Comparison of ENCODE assay signal across 9 mouse cellular contexts in genomic region chr8:105694051-105694799, GRCm38 (mm10). TPM values are rescaled to one million over a fixed set of nuclear protein-coding genes. Genes with fewer than 3 reads are reported as not detected.
DNase-seq lines count a peak whose midpoint lies in the region; ATAC-seq and TF ChIP-seq lines count a peak whose summit lies in the region.
"Had no signal": no experiment of that assay in that cellular context is flagged by ENCODE, and none has a peak within 500 bp of the region (broad histone marks: within the 10 kb centered on the region; RNA-seq: fewer than 3 reads in every experiment).

No protein-coding gene starts in this region.

- 7% methylated on average over 40 of the region's 40 CpGs for WGBS in heart, embryonic 10.5 days
- WGBS in embryonic facial prominence, embryonic 11.5 days = 9% methylated on average over 37 of the region's 40 CpGs
- WGBS in intestine, embryonic 15.5 days = 12% methylated on average over 28 of the region's 40 CpGs
- 7% methylated on average over 38 of the region's 40 CpGs for WGBS in midbrain, embryonic 13.5 days

- H3K4me1 ChIP-seq in heart, embryonic 10.5 days = peaks cover 14% of the 10 kb centered on the region
- H3K4me1 ChIP-seq in ES-E14 (ENCODE audit: control insufficient read depth in 2 of 2, insufficient read depth in 2 of 2, low read length in 2 of 2, poor library complexity in 1 of 2) = peaks cover 0 to 2% of the 10 kb centered on the region in 2 experiments; a peak in 1 of 4 replicates
- H3K4me1 ChIP-seq in embryonic facial prominence, embryonic 11.5 days (ENCODE audit: control insufficient read depth, insufficient read depth, low read length) = peaks cover 8% of the 10 kb centered on the region
- H3K4me1 ChIP-seq in intestine, embryonic 15.5 days (replicated peaks) = peaks cover 12% of the 10 kb centered on the region
- peaks cover 25% of the 10 kb centered on the region for H3K4me1 ChIP-seq in midbrain, embryonic 13.5 days (replicated peaks)

- peak overlapping the region; percentile 91 for H3K4me2 ChIP-seq in embryonic facial prominence, embryonic 11.5 days (ENCODE audit: low read depth, low read length)
- peak overlapping the region; percentile 98 for H3K4me2 ChIP-seq in intestine, embryonic 15.5 days (replicated peaks)
- H3K4me2 ChIP-seq in midbrain, embryonic 13.5 days (replicated peaks) = peak overlapping the region; percentile 83

- H3K27me3 ChIP-seq in heart, embryonic 10.5 days (ENCODE audit: insufficient read depth, poor library complexity, severe bottlenecking) = peaks cover 35% of the 10 kb centered on the region
- H3K27me3 ChIP-seq in embryonic facial prominence, embryonic 11.5 days (ENCODE audit: control insufficient read depth, insufficient read depth, low read length) = no peaks in the 10 kb centered on the region
- H3K27me3 ChIP-seq in intestine, embryonic 15.5 days (replicated peaks) = 0 out of 2 replicates have a peak, but pooled peaks cover 4% of the 10 kb centered on the region
- H3K27me3 ChIP-seq in midbrain, embryonic 13.5 days = no peaks in the 10 kb centered on the region
- H3K27me3 ChIP-seq: CH12.LX had no signal

- in situ Hi-C loops in ES-E14 (cut with MboI; ENCODE audit: low sequenced_read_pairs in 2 of 2, unreplicated experiment in 2 of 2) = no loop called here

- peak; percentile 44 for ATAC-seq in embryonic facial prominence, embryonic 11.5 days (replicated peaks; ENCODE audit: insufficient number of reproducible peaks, low FRiP score, low TSS enrichment, low read depth)
- ATAC-seq in intestine, embryonic 15.5 days = peak; percentile 42
- ATAC-seq in midbrain, embryonic 13.5 days = peak; percentile 68

- no peak overlapping the region for H3K9ac ChIP-seq in ES-E14 (ENCODE audit: insufficient read depth, low read depth, low read length, poor library complexity, severe bottlenecking)
- peak overlapping the region; percentile 44 for H3K9ac ChIP-seq in embryonic facial prominence, embryonic 11.5 days (replicated peaks; ENCODE audit: low read length)
- peak overlapping the region; percentile 54 for H3K9ac ChIP-seq in intestine, embryonic 15.5 days
- H3K9ac ChIP-seq in midbrain, embryonic 13.5 days (replicated peaks) = peak overlapping the region; percentile 86

- H3K27ac ChIP-seq in heart, embryonic 10.5 days = 0 out of 2 replicates have a peak overlapping the region, but pooled peaks have one; percentile 23
- no peak overlapping the region for H3K27ac ChIP-seq in ES-E14 (ENCODE audit: insufficient read depth, low read depth, low read length, poor library complexity, severe bottlenecking)
- H3K27ac ChIP-seq in embryonic facial prominence, embryonic 11.5 days (replicated peaks; ENCODE audit: low read depth, low read length) = no peak overlapping the region
- H3K27ac ChIP-seq in intestine, embryonic 15.5 days = no peak overlapping the region
- peak overlapping the region; percentile 88 for H3K27ac ChIP-seq in midbrain, embryonic 13.5 days

- peak overlapping the region; percentile 58 for H3K4me3 ChIP-seq in heart, embryonic 10.5 days
- peak overlapping the region; percentile 58 to 67 for H3K4me3 ChIP-seq in ES-E14 (ENCODE audit: insufficient read depth in 1 of 2, low read depth in 1 of 2, low read length in 2 of 2, poor library complexity in 1 of 2, severe bottlenecking in 1 of 2)
- H3K4me3 ChIP-seq in embryonic facial prominence, embryonic 11.5 days (ENCODE audit: low read depth, low read length) = peak overlapping the region; percentile 31
- H3K4me3 ChIP-seq in intestine, embryonic 15.5 days (replicated peaks) = peak overlapping the region; percentile 45
- peak overlapping the region; percentile 67 for H3K4me3 ChIP-seq in midbrain, embryonic 13.5 days (replicated peaks)

- peaks cover 30% of the 10 kb centered on the region for H3K36me3 ChIP-seq in heart, embryonic 10.5 days
- H3K36me3 ChIP-seq in ES-E14 (ENCODE audit: control insufficient read depth, insufficient read depth, low read length, poor library complexity, severe bottlenecking) = peaks cover 14% of the 10 kb centered on the region; the same call in 1 of the 2 replicates
- no peaks in the 10 kb centered on the region; the same call in none of the 2 replicates for H3K36me3 ChIP-seq in embryonic facial prominence, embryonic 11.5 days (replicated peaks; ENCODE audit: control insufficient read depth, insufficient read depth, low read depth, low read length)
- H3K36me3 ChIP-seq in intestine, embryonic 15.5 days = peaks cover 5% of the 10 kb centered on the region; the same call in 1 of the 2 replicates
- peaks cover 38% of the 10 kb centered on the region for H3K36me3 ChIP-seq in midbrain, embryonic 13.5 days

- H3K9me3 ChIP-seq in heart, embryonic 10.5 days = 0 out of 2 replicates have a peak, but pooled peaks cover 3% of the 10 kb centered on the region
- H3K9me3 ChIP-seq in ES-E14 (ENCODE audit: control insufficient read depth, insufficient read depth, low read depth, low read length) = no peaks in the 10 kb centered on the region
- no peaks in the 10 kb centered on the region for H3K9me3 ChIP-seq in embryonic facial prominence, embryonic 11.5 days (replicated peaks; ENCODE audit: control insufficient read depth, low read length)
- no peaks in the 10 kb centered on the region for H3K9me3 ChIP-seq in intestine, embryonic 15.5 days
- H3K9me3 ChIP-seq in midbrain, embryonic 13.5 days = no peaks in the 10 kb centered on the region

- intact Hi-C loops in heart, postnatal 25 days (cut with DNase I) = no loop called here

- peak; percentile 72 for DNase-seq in heart, embryonic 10.5 days (ENCODE audit: low spot score)
- DNase-seq in heart, postnatal 25 days (ENCODE audit: low spot score) = no peak
- no peak for DNase-seq in ES-E14 (ENCODE audit: low read depth, low spot score)
- peak; percentile 9 for DNase-seq in embryonic facial prominence, embryonic 11.5 days (ENCODE audit: low spot score)
- no peak for DNase-seq in spleen, postnatal 14 days (ENCODE audit: low spot score in 2 of 2)
- DNase-seq in urinary bladder, postnatal 10 days (ENCODE audit: low spot score) = no peak

TF ChIP-seq in ES-E14, 5 proteins besides CTCF, POLR2A, EP300 and RAD21:
- no peak for TF ChIP-seq MAFK (IDR thresholded peaks at IDR 0.05; ENCODE audit: insufficient read depth, low read depth, low read length)
- no peak for TF ChIP-seq HCFC1 (IDR thresholded peaks at IDR 0.05; ENCODE audit: borderline replicate concordance, insufficient read depth, low read length)
- no peak for TF ChIP-seq CHD2 (IDR thresholded peaks at IDR 0.05; ENCODE audit: low read depth, low read length)
- TF ChIP-seq ZNF384 (IDR thresholded peaks at IDR 0.05; ENCODE audit: low read depth, low read length) = no peak
- no peak for TF ChIP-seq ZC3H11A (IDR thresholded peaks at IDR 0.05; ENCODE audit: borderline replicate concordance, low read depth, low read length)
TF ChIP-seq in ES-E14: peak in this region for 0.

RNA-seq across cellular contexts. Expression of gene Acd, which starts 6.7 kb away (rescaled TPM):
- 46.6 and 52.9 TPM in 2 replicates for polyA plus RNA-seq in heart, embryonic 10.5 days (2016; fragmentation: Nextera tagmentation; extraction: Ambion mirVana)
- 10 to 100 TPM; 11.1 to 13.7 TPM for total RNA-seq in heart, postnatal 25 days (2021)
- 8.6 and 8.9 TPM in 2 replicates for total RNA-seq in ES-E14 (2012; rRNA removed)
- polyA plus RNA-seq in embryonic facial prominence, embryonic 11.5 days (2014; fragmentation: Nextera tagmentation; extraction: Ambion mirVana) = 53.8 and 56.5 TPM in 2 replicates
- 46.1 and 51.1 TPM in 2 replicates for polyA plus RNA-seq in intestine, embryonic 15.5 days (2015; fragmentation: Nextera tagmentation; extraction: Ambion mirVana)
- 94.7 and 101 TPM in 2 replicates for polyA plus RNA-seq in midbrain, embryonic 13.5 days (2015; fragmentation: Nextera tagmentation; extraction: Ambion mirVana)

RNA-seq across cellular contexts. Expression of gene Pard6a, which starts 6.7 kb away (rescaled TPM):
- polyA plus RNA-seq in heart, embryonic 10.5 days (2016; fragmentation: Nextera tagmentation; extraction: Ambion mirVana) = 12.8 and 14.1 TPM in 2 replicates
- 1 to 10 TPM; 8.4 to 9.1 TPM for total RNA-seq in heart, postnatal 25 days (2021)
- 14.3 and 14.9 TPM in 2 replicates for total RNA-seq in ES-E14 (2012; rRNA removed)
- 13.2 and 16.3 TPM in 2 replicates for polyA plus RNA-seq in embryonic facial prominence, embryonic 11.5 days (2014; fragmentation: Nextera tagmentation; extraction: Ambion mirVana)
- polyA plus RNA-seq in intestine, embryonic 15.5 days (2015; fragmentation: Nextera tagmentation; extraction: Ambion mirVana) = 12.7 and 13.4 TPM in 2 replicates
- 42.5 and 43.6 TPM in 2 replicates for polyA plus RNA-seq in midbrain, embryonic 13.5 days (2015; fragmentation: Nextera tagmentation; extraction: Ambion mirVana)

RNA-seq across cellular contexts. Expression of gene Carmil2, which starts 8.2 kb away (rescaled TPM):
- 0.31 and 0.63 TPM in 2 replicates for polyA plus RNA-seq in heart, embryonic 10.5 days (2016; fragmentation: Nextera tagmentation; extraction: Ambion mirVana)
- under 1 TPM; 0.18 to 0.20 TPM for total RNA-seq in heart, postnatal 25 days (2021)
- 1.6 and 3.8 TPM in 2 replicates for total RNA-seq in ES-E14 (2012; rRNA removed)
- 0.88 and 1.8 TPM in 2 replicates for polyA plus RNA-seq in embryonic facial prominence, embryonic 11.5 days (2014; fragmentation: Nextera tagmentation; extraction: Ambion mirVana)
- polyA plus RNA-seq in intestine, embryonic 15.5 days (2015; fragmentation: Nextera tagmentation; extraction: Ambion mirVana) = 1.0 and 1.1 TPM in 2 replicates
- polyA plus RNA-seq in midbrain, embryonic 13.5 days (2015; fragmentation: Nextera tagmentation; extraction: Ambion mirVana) = 11.0 and 12.5 TPM in 2 replicates

RNA-seq across cellular contexts. Expression of gene 4933405L10Rik, which starts 13.2 kb away (rescaled TPM):
- not detected in 2 replicates for polyA plus RNA-seq in heart, embryonic 10.5 days (2016; fragmentation: Nextera tagmentation; extraction: Ambion mirVana)
- not detected for total RNA-seq in heart, postnatal 25 days (2021)
- 0.18 TPM in 1 of 2 replicates, not detected in the other for total RNA-seq in ES-E14 (2012; rRNA removed)
- 0.50 TPM in 1 of 2 replicates, not detected in the other for polyA plus RNA-seq in embryonic facial prominence, embryonic 11.5 days (2014; fragmentation: Nextera tagmentation; extraction: Ambion mirVana)
- 0.13 TPM in 1 of 2 replicates, not detected in the other for polyA plus RNA-seq in intestine, embryonic 15.5 days (2015; fragmentation: Nextera tagmentation; extraction: Ambion mirVana)
- 0.13 and 0.31 TPM in 2 replicates for polyA plus RNA-seq in midbrain, embryonic 13.5 days (2015; fragmentation: Nextera tagmentation; extraction: Ambion mirVana)

RNA-seq across cellular contexts. Expression of gene Enkd1, which starts 13.8 kb away (rescaled TPM):
- polyA plus RNA-seq in heart, embryonic 10.5 days (2016; fragmentation: Nextera tagmentation; extraction: Ambion mirVana) = 18.7 and 28.8 TPM in 2 replicates
- total RNA-seq in heart, postnatal 25 days (2021) = 1 to 10 TPM; 2.0 to 2.4 TPM
- 20.4 and 26.3 TPM in 2 replicates for total RNA-seq in ES-E14 (2012; rRNA removed)
- 31.2 and 36.7 TPM in 2 replicates for polyA plus RNA-seq in embryonic facial prominence, embryonic 11.5 days (2014; fragmentation: Nextera tagmentation; extraction: Ambion mirVana)
- 15.8 and 17.3 TPM in 2 replicates for polyA plus RNA-seq in intestine, embryonic 15.5 days (2015; fragmentation: Nextera tagmentation; extraction: Ambion mirVana)
- polyA plus RNA-seq in midbrain, embryonic 13.5 days (2015; fragmentation: Nextera tagmentation; extraction: Ambion mirVana) = 14.4 and 15.9 TPM in 2 replicates

Comparison
In these comparisons a context has a peak if more than half of its experiments do, and no peak if none do; other contexts are left out.
1. DNase-seq: peak in heart, embryonic 10.5 days (single experiment) and embryonic facial prominence, embryonic 11.5 days (single experiment); none in heart, postnatal 25 days (single experiment), ES-E14 (single experiment), spleen, postnatal 14 days (0 of 2) and urinary bladder, postnatal 10 days (single experiment).
2. H3K27ac ChIP-seq: peak in heart, embryonic 10.5 days (single experiment) and midbrain, embryonic 13.5 days (single experiment); none in ES-E14 (single experiment), embryonic facial prominence, embryonic 11.5 days (single experiment) and intestine, embryonic 15.5 days (single experiment).
3. Peak in every context shown above with its lines, with median percentiles within 50 percentile points of each other: H3K4me3 ChIP-seq, ATAC-seq and H3K4me2 ChIP-seq.